Mouse (Mus musculus): Measurements from ENCODE around the gene Acox3. TPM values are rescaled to one million over a fixed set of nuclear protein-coding genes. Genes with fewer than 3 reads are reported as not detected.

The Acox3 gene
- total and polyA plus RNA-seq, 2 experiments from 2014 or later = 15.6 to 29.5 TPM

DNA sequence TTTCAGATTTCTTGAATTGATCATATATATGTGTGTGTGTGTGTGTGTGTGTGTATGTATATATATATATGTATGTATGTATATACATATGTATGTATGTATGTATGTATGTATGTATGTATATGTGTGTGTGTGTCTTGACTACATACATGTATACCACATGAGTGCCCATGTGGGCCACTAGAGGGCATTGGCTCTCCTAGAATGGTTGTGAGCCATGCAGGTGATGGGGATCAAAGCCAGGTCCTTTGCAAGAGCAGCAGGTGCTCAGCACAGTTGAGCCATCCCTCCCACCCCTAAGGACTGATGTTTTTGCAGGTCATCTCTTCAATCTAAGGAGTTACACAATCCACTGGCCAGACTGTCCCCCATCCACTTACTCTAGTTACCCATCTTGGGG is 46.5 kb downstream of the Acox3 start:
- no peaks in the 10 kb centered on the region for H3K9me3 ChIP-seq (ENCODE audit: low read length)
- ATAC-seq (ENCODE audit: low FRiP score) = no peak

GRCm38 (mm10) chr5:35630706-35631105 is 47.9 kb downstream of the Acox3 start:
- DNase-seq (ENCODE audit: low spot score) (no peak), ATAC-seq (ENCODE audit: low FRiP score) (no peak)
- no peak overlapping the region for H3K4me2 ChIP-seq (ENCODE audit: low read depth, low read length, poor library complexity, severe bottlenecking)
- H3K4me3 ChIP-seq (ENCODE audit: low read depth, low read length) = no peak overlapping the region
- no peaks in the 10 kb centered on the region for H3K27me3 ChIP-seq (ENCODE audit: insufficient read depth, low read length)
- 84% methylated on average over 1 of the region's 1 CpGs for WGBS
- no peaks in the 10 kb centered on the region for H3K4me1 ChIP-seq (ENCODE audit: insufficient read depth, low read length)
- H3K36me3 ChIP-seq (ENCODE audit: insufficient read depth, low read length) = no peaks in the 10 kb centered on the region
- no peak overlapping the region for H3K27ac ChIP-seq (ENCODE audit: low read depth, low read length)
- H3K9ac ChIP-seq (replicated peaks; ENCODE audit: low read length, poor library complexity, severe bottlenecking) = no peak overlapping the region
- no peaks in the 10 kb centered on the region for H3K9me3 ChIP-seq (ENCODE audit: low read length)
- no peak for TF ChIP-seq CTCF (IDR thresholded peaks at IDR 0.05)

More for the DNA sequence above, 46.5 kb downstream of the Acox3 start:
- TF ChIP-seq CTCF (IDR thresholded peaks at IDR 0.05) = peak; percentile 25; the same call in 1 of the 2 replicates
- no peak for DNase-seq (ENCODE audit: low spot score)
- Histone ChIP-seq H3K4me2 (ENCODE audit: low read depth, low read length, poor library complexity, severe bottlenecking) (no peak overlapping the region), H3K4me1 (ENCODE audit: insufficient read depth, low read length) (no peaks in the 10 kb centered on the region), H3K9ac (replicated peaks; ENCODE audit: low read length, poor library complexity, severe bottlenecking) (no peak overlapping the region), H3K27me3 (ENCODE audit: insufficient read depth, low read length) (no peaks in the 10 kb centered on the region), H3K36me3 (ENCODE audit: insufficient read depth, low read length) (no peaks in the 10 kb centered on the region), H3K4me3 (ENCODE audit: low read depth, low read length) (no peak overlapping the region), H3K27ac (ENCODE audit: low read depth, low read length) (no peak overlapping the region)

- WGBS = 89% methylated on average over 3 of the region's 3 CpGs
- H3K27ac ChIP-seq (ENCODE audit: low read depth, low read length) = no peak overlapping the region
- H3K4me2 ChIP-seq (ENCODE audit: low read depth, low read length, poor library complexity, severe bottlenecking) = no peak overlapping the region
- H3K9ac ChIP-seq (replicated peaks; ENCODE audit: low read length, poor library complexity, severe bottlenecking) = no peak overlapping the region
- H3K9me3 ChIP-seq (ENCODE audit: low read length) = no peaks in the 10 kb centered on the region
- DNase-seq (ENCODE audit: low spot score) (no peak), ATAC-seq (ENCODE audit: low FRiP score) (no peak)
- H3K27me3 ChIP-seq (ENCODE audit: insufficient read depth, low read length) = no peaks in the 10 kb centered on the region
- H3K36me3 ChIP-seq (ENCODE audit: insufficient read depth, low read length) = no peaks in the 10 kb centered on the region
- TF ChIP-seq CTCF (IDR thresholded peaks at IDR 0.05) = no peak
- H3K4me3 ChIP-seq (ENCODE audit: low read depth, low read length) = no peak overlapping the region
- no peaks in the 10 kb centered on the region for H3K4me1 ChIP-seq (ENCODE audit: insufficient read depth, low read length)
Observed at GRCm38 (mm10) chr5:35631224-35631623, 48.4 kb downstream of the Acox3 start.

GRCm38 (mm10) chr5:35631755-35632154 is 48.9 kb downstream of the Acox3 start:
- H3K27ac ChIP-seq (ENCODE audit: low read depth, low read length) = no peak overlapping the region
- TF ChIP-seq CTCF (IDR thresholded peaks at IDR 0.05) = no peak
- ATAC-seq (ENCODE audit: low FRiP score) (no peak), DNase-seq (ENCODE audit: low spot score) (no peak)
- H3K4me1 ChIP-seq (ENCODE audit: insufficient read depth, low read length) = no peaks in the 10 kb centered on the region
- no peaks in the 10 kb centered on the region for H3K9me3 ChIP-seq (ENCODE audit: low read length)
- no peaks in the 10 kb centered on the region for H3K27me3 ChIP-seq (ENCODE audit: insufficient read depth, low read length)
- H3K4me2 ChIP-seq (ENCODE audit: low read depth, low read length, poor library complexity, severe bottlenecking) = no peak overlapping the region
- H3K36me3 ChIP-seq (ENCODE audit: insufficient read depth, low read length) = no peaks in the 10 kb centered on the region
- no peak overlapping the region for H3K9ac ChIP-seq (replicated peaks; ENCODE audit: low read length, poor library complexity, severe bottlenecking)
- no peak overlapping the region for H3K4me3 ChIP-seq (ENCODE audit: low read depth, low read length)
- WGBS = 81% methylated on average over 5 of the region's 5 CpGs

- 87% methylated on average over 6 of the region's 6 CpGs for whole genome bisulfite sequencing
- ATAC-seq (ENCODE audit: low FRiP score) (no peak), DNase-seq (ENCODE audit: low spot score) (no peak)
- no peak overlapping the region for H3K27ac ChIP-seq (ENCODE audit: low read depth, low read length)
- H3K36me3 ChIP-seq (ENCODE audit: insufficient read depth, low read length) = no peaks in the 10 kb centered on the region
- no peak overlapping the region for H3K9ac ChIP-seq (replicated peaks; ENCODE audit: low read length, poor library complexity, severe bottlenecking)
- no peak for TF ChIP-seq CTCF (IDR thresholded peaks at IDR 0.05)
- H3K9me3 ChIP-seq (ENCODE audit: low read length) = no peaks in the 10 kb centered on the region
- H3K4me3 ChIP-seq (ENCODE audit: low read depth, low read length) = no peak overlapping the region
- H3K4me1 ChIP-seq (ENCODE audit: insufficient read depth, low read length) = no peaks in the 10 kb centered on the region
- no peak overlapping the region for H3K4me2 ChIP-seq (ENCODE audit: low read depth, low read length, poor library complexity, severe bottlenecking)
- H3K27me3 ChIP-seq (ENCODE audit: insufficient read depth, low read length) = no peaks in the 10 kb centered on the region
Observed at GRCm38 (mm10) chr5:35632841-35633240, 50.0 kb downstream of the Acox3 start.

DNA sequence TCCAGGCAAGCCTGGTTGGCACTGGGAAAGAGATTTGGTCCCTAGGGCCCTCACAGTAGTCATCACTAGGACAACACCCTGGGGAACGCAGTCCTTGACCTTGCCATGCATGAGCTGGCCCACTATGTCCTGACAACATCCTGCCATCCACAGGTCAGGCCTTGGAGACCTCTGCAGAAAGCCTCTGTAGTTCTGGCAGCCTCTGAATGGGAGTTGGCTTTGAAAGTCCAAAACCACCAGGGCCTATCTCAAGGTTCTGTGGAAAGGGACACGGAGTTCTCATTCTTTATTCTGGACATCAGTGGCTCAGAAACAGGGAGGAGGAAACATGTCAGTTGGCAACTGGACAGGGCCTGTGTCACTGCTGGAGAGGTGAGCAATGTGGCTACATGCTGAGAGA is 53.2 kb downstream of the Acox3 start:
- H3K9ac ChIP-seq (replicated peaks; ENCODE audit: low read length, poor library complexity, severe bottlenecking) = no peak overlapping the region
- DNase-seq (ENCODE audit: low spot score) (no peak), ATAC-seq (ENCODE audit: low FRiP score) (no peak)
- no peak overlapping the region for H3K27ac ChIP-seq (ENCODE audit: low read depth, low read length)
- H3K9me3 ChIP-seq (ENCODE audit: low read length) = no peaks in the 10 kb centered on the region
- no peaks in the 10 kb centered on the region for H3K36me3 ChIP-seq (ENCODE audit: insufficient read depth, low read length)
- no peak overlapping the region for H3K4me2 ChIP-seq (ENCODE audit: low read depth, low read length, poor library complexity, severe bottlenecking)
- H3K27me3 ChIP-seq (ENCODE audit: insufficient read depth, low read length) = no peaks in the 10 kb centered on the region
- 87% methylated on average over 2 of the region's 2 CpGs for WGBS
- no peak for TF ChIP-seq CTCF (IDR thresholded peaks at IDR 0.05)
- H3K4me3 ChIP-seq (ENCODE audit: low read depth, low read length) = no peak overlapping the region
- no peaks in the 10 kb centered on the region for H3K4me1 ChIP-seq (ENCODE audit: insufficient read depth, low read length)
